Mouse (Mus musculus) heart, embryonic 16.5 days (tissue): ENCODE data around the gene Aox2. TPM values are rescaled to one million over a fixed set of nuclear protein-coding genes. Genes with fewer than 3 reads are reported as not detected.
"Not testable (repeated sequence)": the region's sequence is repeated elsewhere in the genome, so short reads cannot be mapped to it uniquely, and the experiment has no call there.

Source experiments
- ATAC-seq: fragments of 200-750 bp; cut with Nextera tagmentation; replicated peaks from 2 replicates; pipeline ENCODE4 v1.8.0; 2017; ENCODE audit warnings: moderate number of reproducible peaks; ENCODE audit not compliant: insufficient read depth, low FRiP score; ENCODE audit errors: extremely low read depth
- H3K27ac ChIP-seq: fragments of 300-500 bp; sonication (generic); 2 replicates; pipeline ENCODE4 v1.5.1; 2014; ENCODE audit warnings: mild to moderate bottlenecking, low read length, control low read depth, moderate library complexity
- H3K27me3 ChIP-seq: fragments of 300-500 bp; sonication (generic); 2 replicates; pipeline ENCODE4 v1.6.1; 2014; ENCODE audit warnings: low read length, mixed read lengths; ENCODE audit not compliant: control insufficient read depth, insufficient read depth
- H3K36me3 ChIP-seq: fragments of 300-500 bp; sonication (generic); 2 replicates; pipeline ENCODE4 v1.6.1; 2014; ENCODE audit not compliant: control insufficient read depth, insufficient read depth
- H3K4me1 ChIP-seq: fragments of 300-500 bp; sonication (generic); 2 replicates; pipeline ENCODE4 v1.6.1; 2014; ENCODE audit warnings: low read length, mixed read lengths; ENCODE audit not compliant: control insufficient read depth, insufficient read depth
- H3K4me2 ChIP-seq: fragments of 300-500 bp; sonication (generic); 2 replicates; pipeline ENCODE4 v1.6.1; 2014; ENCODE audit warnings: low read depth, mild to moderate bottlenecking, control low read depth, low read length
- H3K4me3 ChIP-seq: fragments of 300-500 bp; sonication (generic); 2 replicates; pipeline ENCODE4 v1.5.1; 2014; ENCODE audit warnings: mild to moderate bottlenecking, control low read depth, low read length
- H3K9ac ChIP-seq: fragments of 300-500 bp; sonication (generic); 2 replicates; pipeline ENCODE4 v1.6.1; 2014; ENCODE audit warnings: low read length, control low read depth
- H3K9me3 ChIP-seq: fragments of 300-500 bp; sonication (generic); replicated peaks from 2 replicates; pipeline ENCODE4 v1.6.1; 2016; ENCODE audit warnings: low read length; ENCODE audit not compliant: control insufficient read depth
- WGBS: fragments of 180-500 bp; shearing (Covaris S2); extraction: QIAGEN DNeasy Blood & Tissue Kit; methylation state at CpG from one replicate; pipeline ENCODE4 v1.1.7; 2014; 5-methylcytosine and 5-hydroxymethylcytosine counted together
- polyA plus RNA-seq: library from polyadenylated mRNA; unstranded; fragments of >200 nt; fragmentation: Nextera tagmentation; extraction: Ambion mirVana; gene quantifications from 2 replicates; pipeline ENCODE4 v1.2.1, GENCODE M21; 2015

The Aox2 gene
- polyA plus RNA-seq, 1 experiment from 2014 or later, result 0.05 TPM

- WGBS, result 74% methylated on average over 12 of the region's 12 CpGs
- Histone ChIP-seq H3K27ac (no peak overlapping the region), H3K4me1 (no peaks in the 10 kb centered on the region), H3K27me3 (no peaks in the 10 kb centered on the region), H3K4me2 (no peak overlapping the region), H3K36me3 (no peaks in the 10 kb centered on the region), H3K9me3 (peaks cover 10% of the 10 kb centered on the region; the same call in 1 of the 2 replicates), H3K4me3 (no peak overlapping the region), H3K9ac (no peak overlapping the region)
- peak; percentile 49; the same call in 1 of the 2 replicates for ATAC-seq
These were observed 88.8 kb downstream of the Aox2 start for GRCm38 (mm10) chr1:58366737-58367471.

GRCm38 (mm10) chr1:58369716-58370115, 91.6 kb downstream of the Aox2 start:
- no peak overlapping the region for H3K27ac ChIP-seq
- no peaks in the 10 kb centered on the region for H3K36me3 ChIP-seq
- no peaks in the 10 kb centered on the region for H3K27me3 ChIP-seq
- ATAC-seq, result no peak
- no peak overlapping the region for H3K4me2 ChIP-seq
- 67% methylated on average over 2 of the region's 2 CpGs for WGBS
- H3K4me1 ChIP-seq, result no peaks in the 10 kb centered on the region
- peaks cover 7% of the 10 kb centered on the region; the same call in 1 of the 2 replicates for H3K9me3 ChIP-seq
- H3K9ac ChIP-seq, result no peak overlapping the region
- H3K4me3 ChIP-seq, result no peak overlapping the region

- H3K27me3 ChIP-seq, H3K36me3 ChIP-seq, H3K4me1 ChIP-seq, H3K9ac ChIP-seq, H3K4me3 ChIP-seq, H3K27ac ChIP-seq, H3K9me3 ChIP-seq, ATAC-seq, H3K4me2 ChIP-seq: not testable (repeated sequence)
- 64% methylated on average over 2 of the region's 2 CpGs for WGBS
These were observed 96.1 kb downstream of the Aox2 start for GRCm38 (mm10) chr1:58374266-58374665.

- H3K4me1 ChIP-seq, result no peaks in the 10 kb centered on the region
- WGBS, result 65% methylated on average over 3 of the region's 3 CpGs
- H3K4me3 ChIP-seq, result no peak overlapping the region
- no peaks in the 10 kb centered on the region for H3K9me3 ChIP-seq
- H3K27ac ChIP-seq, result no peak overlapping the region
- H3K4me2 ChIP-seq, result no peak overlapping the region
- no peak for ATAC-seq
- H3K9ac ChIP-seq, result no peak overlapping the region
- H3K27me3 ChIP-seq, result no peaks in the 10 kb centered on the region
- no peaks in the 10 kb centered on the region for H3K36me3 ChIP-seq
These were observed 97.5 kb downstream of the Aox2 start for GRCm38 (mm10) chr1:58375574-58376147.

- H3K27ac ChIP-seq, result no peak overlapping the region
- no peaks in the 10 kb centered on the region for H3K36me3 ChIP-seq
- no peak overlapping the region for H3K9ac ChIP-seq
- ATAC-seq, result no peak
- H3K4me2 ChIP-seq, result no peak overlapping the region
- H3K4me3 ChIP-seq, result no peak overlapping the region
- no peaks in the 10 kb centered on the region for H3K9me3 ChIP-seq
- 65% methylated on average over 5 of the region's 5 CpGs for WGBS
- no peaks in the 10 kb centered on the region for H3K27me3 ChIP-seq
- no peaks in the 10 kb centered on the region for H3K4me1 ChIP-seq
These were observed 104.6 kb downstream of the Aox2 start for GRCm38 (mm10) chr1:58382586-58383281.

GRCm38 (mm10) chr1:58391421-58392267, 113.5 kb downstream of the Aox2 start:
- Histone ChIP-seq H3K4me2 (peak overlapping the region; percentile 78), H3K27ac (peak overlapping the region; percentile 99), H3K4me1 (peaks cover 13% of the 10 kb centered on the region), H3K36me3 (peaks cover 15% of the 10 kb centered on the region), H3K27me3 (no peaks in the 10 kb centered on the region), H3K9ac (peak overlapping the region; percentile 99), H3K9me3 (no peaks in the 10 kb centered on the region), H3K4me3 (peak overlapping the region; percentile 94)
- no peak for ATAC-seq
- 42% methylated on average over 19 of the region's 19 CpGs for WGBS

GRCm38 (mm10) chr1:58392268-58392651, 114.1 kb downstream of the Aox2 start:
- Histone ChIP-seq H3K27ac (peak overlapping the region; percentile 99), H3K9me3 (no peaks in the 10 kb centered on the region), H3K9ac (peak overlapping the region; percentile 99), H3K4me3 (peak overlapping the region; percentile 94), H3K4me1 (peaks cover 13% of the 10 kb centered on the region), H3K27me3 (no peaks in the 10 kb centered on the region), H3K4me2 (peak overlapping the region; percentile 78), H3K36me3 (peaks cover 20% of the 10 kb centered on the region)
- under 1% methylated on average over 16 of the region's 16 CpGs for WGBS
- ATAC-seq, result no peak; the same call in 1 of the 2 replicates

GRCm38 (mm10) chr1:58392652-58393283, 114.6 kb downstream of the Aox2 start, which contains the start of gene Bzw1:
Bzw1 (plus strand) TSS chr1:58392898.
- H3K9ac ChIP-seq, result peak within 1 kb of the TSS; percentile 99
- no peaks in the 10 kb centered on the region for H3K27me3 ChIP-seq
- peak within 1 kb of the TSS; percentile 95 for H3K4me2 ChIP-seq
- peaks cover 22% of the 10 kb centered on the region for H3K36me3 ChIP-seq
- WGBS, result 0% methylated on average over 53 of the region's 61 CpGs
- H3K27ac ChIP-seq, result peak within 1 kb of the TSS; percentile 99
- peak within 1 kb of the TSS; percentile 94 for H3K4me3 ChIP-seq
- peaks cover 13% of the 10 kb centered on the region for H3K4me1 ChIP-seq
- H3K9me3 ChIP-seq, result no peaks in the 10 kb centered on the region
- peak; percentile 96 for ATAC-seq
